Mouse (Mus musculus): ENCODE results near the gene Cluh. TPM values are rescaled to one million over a fixed set of nuclear protein-coding genes. Genes with fewer than 3 reads are reported as not detected.

The Cluh gene
- polyA plus RNA-seq, 1 experiment from 2014 or later: 15.9 TPM

GRCm38 (mm10) chr11:74692151-74692550, 42.9 kb downstream of the Cluh start:
- Histone ChIP-seq H3K27ac (ENCODE audit: low read depth, low read length) (no peak overlapping the region), H3K36me3 (ENCODE audit: control insufficient read depth, insufficient read depth, low read length) (peaks cover 8% of the 10 kb centered on the region), H3K9ac (replicated peaks; ENCODE audit: low read depth, low read length) (no peak overlapping the region), H3K4me1 (ENCODE audit: control insufficient read depth, insufficient read depth, low read length) (no peaks in the 10 kb centered on the region), H3K9me3 (ENCODE audit: control insufficient read depth, low read length) (no peaks in the 10 kb centered on the region), H3K4me3 (ENCODE audit: low read depth, low read length) (no peak overlapping the region), H3K27me3 (ENCODE audit: control insufficient read depth, insufficient read depth, low read length) (no peaks in the 10 kb centered on the region), H3K4me2 (ENCODE audit: low read depth, low read length) (no peak overlapping the region)
- 78% methylated on average over 1 of the region's 1 CpGs for WGBS
- ATAC-seq (ENCODE audit: low read depth): no peak

DNA sequence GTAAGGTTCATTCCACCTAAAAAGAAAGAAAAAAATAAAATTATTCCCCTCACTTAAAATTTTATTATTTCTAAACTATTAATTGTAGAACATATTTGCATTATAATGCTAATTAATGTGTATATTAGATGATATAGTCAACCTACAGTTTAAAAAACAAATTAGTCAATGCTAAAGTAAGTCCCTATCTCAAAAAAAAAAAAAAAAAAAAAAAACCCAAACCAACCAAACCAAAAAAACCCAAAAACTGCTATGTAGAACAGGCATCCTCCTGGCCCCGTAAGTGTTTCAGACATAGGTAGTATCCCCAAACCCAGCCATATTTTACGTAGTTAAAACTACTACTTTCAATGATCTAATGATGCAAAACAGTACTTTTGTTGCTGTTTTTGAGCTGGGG, 50.2 kb downstream of the Cluh start:
- no peak overlapping the region for H3K27ac ChIP-seq (ENCODE audit: low read depth, low read length)
- no peak for ATAC-seq (ENCODE audit: low read depth)
- no peaks in the 10 kb centered on the region for H3K36me3 ChIP-seq (ENCODE audit: control insufficient read depth, insufficient read depth, low read length)
- H3K4me1 ChIP-seq (ENCODE audit: control insufficient read depth, insufficient read depth, low read length): no peaks in the 10 kb centered on the region
- WGBS: 97% methylated on average over 2 of the region's 2 CpGs
- H3K4me2 ChIP-seq (ENCODE audit: low read depth, low read length): no peak overlapping the region
- no peaks in the 10 kb centered on the region for H3K9me3 ChIP-seq (ENCODE audit: control insufficient read depth, low read length)
- no peaks in the 10 kb centered on the region for H3K27me3 ChIP-seq (ENCODE audit: control insufficient read depth, insufficient read depth, low read length)
- H3K9ac ChIP-seq (replicated peaks; ENCODE audit: low read depth, low read length): no peak overlapping the region
- H3K4me3 ChIP-seq (ENCODE audit: low read depth, low read length): no peak overlapping the region

- H3K9me3 ChIP-seq (ENCODE audit: control insufficient read depth, low read length): no peaks in the 10 kb centered on the region
- H3K9ac ChIP-seq (replicated peaks; ENCODE audit: low read depth, low read length): no peak overlapping the region
- no peak overlapping the region for H3K4me3 ChIP-seq (ENCODE audit: low read depth, low read length)
- H3K4me2 ChIP-seq (ENCODE audit: low read depth, low read length): no peak overlapping the region
- 99% methylated on average over 2 of the region's 2 CpGs for WGBS
- no peak for ATAC-seq (ENCODE audit: low read depth)
- no peaks in the 10 kb centered on the region for H3K4me1 ChIP-seq (ENCODE audit: control insufficient read depth, insufficient read depth, low read length)
- H3K27me3 ChIP-seq (ENCODE audit: control insufficient read depth, insufficient read depth, low read length): no peaks in the 10 kb centered on the region
- no peaks in the 10 kb centered on the region for H3K36me3 ChIP-seq (ENCODE audit: control insufficient read depth, insufficient read depth, low read length)
- no peak overlapping the region for H3K27ac ChIP-seq (ENCODE audit: low read depth, low read length)
These were observed 54.8 kb downstream of the Cluh start for GRCm38 (mm10) chr11:74704068-74704467.

GRCm38 (mm10) chr11:74708781-74709180, 59.5 kb downstream of the Cluh start:
- Histone ChIP-seq H3K4me1 (ENCODE audit: control insufficient read depth, insufficient read depth, low read length) (no peaks in the 10 kb centered on the region), H3K9me3 (ENCODE audit: control insufficient read depth, low read length) (no peaks in the 10 kb centered on the region), H3K9ac (replicated peaks; ENCODE audit: low read depth, low read length) (no peak overlapping the region), H3K4me3 (ENCODE audit: low read depth, low read length) (no peak overlapping the region), H3K27me3 (ENCODE audit: control insufficient read depth, insufficient read depth, low read length) (no peaks in the 10 kb centered on the region), H3K4me2 (ENCODE audit: low read depth, low read length) (no peak overlapping the region), H3K27ac (ENCODE audit: low read depth, low read length) (no peak overlapping the region), H3K36me3 (ENCODE audit: control insufficient read depth, insufficient read depth, low read length) (no peaks in the 10 kb centered on the region)
- 62% methylated on average over 1 of the region's 1 CpGs for WGBS
- ATAC-seq (ENCODE audit: low read depth): no peak

- no peaks in the 10 kb centered on the region for H3K9me3 ChIP-seq (ENCODE audit: control insufficient read depth, low read length)
- 94% methylated on average over 1 of the region's 1 CpGs for WGBS
These were observed 61.4 kb downstream of the Cluh start for GRCm38 (mm10) chr11:74710671-74711070.

DNA sequence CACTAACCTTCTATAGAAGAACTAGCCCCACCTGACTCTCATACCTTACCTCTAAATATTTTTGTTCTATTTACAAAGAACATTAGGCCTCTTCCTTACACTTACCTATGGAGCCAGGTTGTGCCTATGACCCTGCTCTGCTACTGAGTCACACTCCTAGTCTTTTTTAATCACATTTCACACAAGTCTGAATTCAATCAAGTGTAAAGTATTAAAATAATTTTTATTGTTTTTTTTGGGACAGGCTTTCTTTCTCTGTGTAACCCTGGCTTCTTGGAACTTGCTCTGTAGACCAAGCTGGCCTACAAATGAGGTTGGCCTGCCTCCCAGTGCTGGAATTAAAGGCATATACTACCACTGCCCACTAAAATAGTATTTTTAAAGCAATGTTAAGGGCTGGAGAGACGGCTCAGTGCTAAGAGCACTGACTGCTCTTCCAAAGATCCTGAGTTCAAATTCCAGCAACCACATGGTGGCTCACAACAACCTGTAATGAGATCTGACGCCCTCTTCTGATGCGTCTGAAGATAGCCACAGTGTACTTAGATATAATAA, 66.8 kb downstream of the Cluh start:
- Histone ChIP-seq H3K4me3 (ENCODE audit: low read depth, low read length) (no peak overlapping the region), H3K4me1 (ENCODE audit: control insufficient read depth, insufficient read depth, low read length) (peaks cover 12% of the 10 kb centered on the region; the same call in 1 of the 2 replicates), H3K36me3 (ENCODE audit: control insufficient read depth, insufficient read depth, low read length) (no peaks in the 10 kb centered on the region), H3K9ac (replicated peaks; ENCODE audit: low read depth, low read length) (no peak overlapping the region), H3K4me2 (ENCODE audit: low read depth, low read length) (no peak overlapping the region), H3K9me3 (ENCODE audit: control insufficient read depth, low read length) (no peaks in the 10 kb centered on the region), H3K27ac (ENCODE audit: low read depth, low read length) (no peak overlapping the region), H3K27me3 (ENCODE audit: control insufficient read depth, insufficient read depth, low read length) (no peaks in the 10 kb centered on the region)
- WGBS: 91% methylated on average over 3 of the region's 3 CpGs
- ATAC-seq (ENCODE audit: low read depth): no peak

More at GRCm38 (mm10) chr11:74710671-74711070, 61.4 kb downstream of the Cluh start:
- no peak overlapping the region for H3K4me2 ChIP-seq (ENCODE audit: low read depth, low read length)
- H3K4me3 ChIP-seq (ENCODE audit: low read depth, low read length): no peak overlapping the region
- no peaks in the 10 kb centered on the region for H3K4me1 ChIP-seq (ENCODE audit: control insufficient read depth, insufficient read depth, low read length)
- H3K27ac ChIP-seq (ENCODE audit: low read depth, low read length): no peak overlapping the region
- H3K27me3 ChIP-seq (ENCODE audit: control insufficient read depth, insufficient read depth, low read length): no peaks in the 10 kb centered on the region
- H3K36me3 ChIP-seq (ENCODE audit: control insufficient read depth, insufficient read depth, low read length): no peaks in the 10 kb centered on the region
- H3K9ac ChIP-seq (replicated peaks; ENCODE audit: low read depth, low read length): no peak overlapping the region
- no peak for ATAC-seq (ENCODE audit: low read depth)

Other genes starting within 250 kb of the Cluh start
- gene Rap1gap2, start 38.6 kb upstream of the Cluh start, polyA plus RNA-seq (2014; fragmentation: Nextera tagmentation; extraction: Ambion mirVana): 9.9 and 12.7 TPM in 2 replicates
- gene Ccdc92b, start 29.9 kb upstream of the Cluh start, polyA plus RNA-seq (2014; fragmentation: Nextera tagmentation; extraction: Ambion mirVana): 3.2 and 4.1 TPM in 2 replicates
- gene Pafah1b1, start 75.2 kb downstream of the Cluh start, polyA plus RNA-seq (2014; fragmentation: Nextera tagmentation; extraction: Ambion mirVana): 92.6 and 115 TPM in 2 replicates
- gene Mettl16, start 121.3 kb downstream of the Cluh start, polyA plus RNA-seq (2014; fragmentation: Nextera tagmentation; extraction: Ambion mirVana): 33.9 and 37.1 TPM in 2 replicates
- gene Mnt, start 181.4 kb downstream of the Cluh start, polyA plus RNA-seq (2014; fragmentation: Nextera tagmentation; extraction: Ambion mirVana): 7.6 and 9.4 TPM in 2 replicates
- 25.3 and 28.7 TPM in 2 replicates for gene Sgsm2, start 247.6 kb downstream of the Cluh start, polyA plus RNA-seq (2014; fragmentation: Nextera tagmentation; extraction: Ambion mirVana)
- gene Tsr1, start 248.6 kb downstream of the Cluh start, polyA plus RNA-seq (2014; fragmentation: Nextera tagmentation; extraction: Ambion mirVana): 27.9 and 40.6 TPM in 2 replicates